Mouse (Mus musculus): ENCODE data around the gene Ucp2. TPM values are rescaled to one million over a fixed set of nuclear protein-coding genes. Genes with fewer than 3 reads are reported as not detected.

Ucp2 gene
- polyA plus RNA-seq, 1 experiment = 172 TPM

- peaks cover 28% of the 10 kb centered on the region for H3K4me1 ChIP-seq (ENCODE audit: control insufficient read depth, insufficient read depth, low read length)
- H3K36me3 ChIP-seq (ENCODE audit: control insufficient read depth, insufficient read depth, low read length) = no peaks in the 10 kb centered on the region
- H3K27me3 ChIP-seq (replicated peaks; ENCODE audit: control insufficient read depth, insufficient read depth, low read length) = no peaks in the 10 kb centered on the region
- no peak for TF ChIP-seq CTCF (conservative IDR thresholded peaks at IDR 0.05; ENCODE audit: insufficient read depth, insufficient read length, low read depth, low read length)
- DNase-seq = no peak
- no peak overlapping the region for H3K4me3 ChIP-seq (ENCODE audit: insufficient read depth, low read depth, low read length)
- WGBS = 90% methylated on average over 6 of the region's 6 CpGs
- no peak overlapping the region for H3K27ac ChIP-seq (ENCODE audit: insufficient read depth, low read depth, low read length)
Observed at GRCm38 (mm10) chr7:100468761-100469160, 24.4 kb upstream of the Ucp2 start.

GRCm38 (mm10) chr7:100469502-100469901, 23.6 kb upstream of the Ucp2 start:
- WGBS = 96% methylated on average over 1 of the region's 1 CpGs
- Histone ChIP-seq H3K36me3 (ENCODE audit: control insufficient read depth, insufficient read depth, low read length) (no peaks in the 10 kb centered on the region), H3K4me3 (ENCODE audit: insufficient read depth, low read depth, low read length) (no peak overlapping the region), H3K27me3 (replicated peaks; ENCODE audit: control insufficient read depth, insufficient read depth, low read length) (no peaks in the 10 kb centered on the region), H3K4me1 (ENCODE audit: control insufficient read depth, insufficient read depth, low read length) (peaks cover 29% of the 10 kb centered on the region; the same call in 1 of the 2 replicates), H3K27ac (ENCODE audit: insufficient read depth, low read depth, low read length) (no peak overlapping the region)
- no peak for TF ChIP-seq POLR2A (IDR thresholded peaks at IDR 0.05; ENCODE audit: low read depth, low read length)
- no peak for TF ChIP-seq CTCF (conservative IDR thresholded peaks at IDR 0.05; ENCODE audit: insufficient read depth, insufficient read length, low read depth, low read length)
- DNase-seq = no peak

GRCm38 (mm10) chr7:100470796-100471406, 22.2 kb upstream of the Ucp2 start:
- Histone ChIP-seq H3K4me3 (ENCODE audit: insufficient read depth, low read depth, low read length) (no peak overlapping the region), H3K36me3 (ENCODE audit: control insufficient read depth, insufficient read depth, low read length) (no peaks in the 10 kb centered on the region), H3K4me1 (ENCODE audit: control insufficient read depth, insufficient read depth, low read length) (peaks cover 23% of the 10 kb centered on the region; the same call in 1 of the 2 replicates), H3K27ac (ENCODE audit: insufficient read depth, low read depth, low read length) (no peak overlapping the region), H3K27me3 (replicated peaks; ENCODE audit: control insufficient read depth, insufficient read depth, low read length) (no peaks in the 10 kb centered on the region)
- TF ChIP-seq CTCF (conservative IDR thresholded peaks at IDR 0.05; ENCODE audit: insufficient read depth, insufficient read length, low read depth, low read length) (no peak), POLR2A (IDR thresholded peaks at IDR 0.05; ENCODE audit: low read depth, low read length) (no peak)
- WGBS = 93% methylated on average over 11 of the region's 11 CpGs
- no peak for DNase-seq

GRCm38 (mm10) chr7:100471407-100471797, 21.7 kb upstream of the Ucp2 start:
- Histone ChIP-seq H3K4me1 (ENCODE audit: control insufficient read depth, insufficient read depth, low read length) (peaks cover 19% of the 10 kb centered on the region; the same call in 1 of the 2 replicates), H3K36me3 (ENCODE audit: control insufficient read depth, insufficient read depth, low read length) (no peaks in the 10 kb centered on the region), H3K27ac (ENCODE audit: insufficient read depth, low read depth, low read length) (no peak overlapping the region), H3K27me3 (replicated peaks; ENCODE audit: control insufficient read depth, insufficient read depth, low read length) (no peaks in the 10 kb centered on the region), H3K4me3 (ENCODE audit: insufficient read depth, low read depth, low read length) (no peak overlapping the region)
- no peak for DNase-seq
- TF ChIP-seq POLR2A (IDR thresholded peaks at IDR 0.05; ENCODE audit: low read depth, low read length) (no peak), CTCF (conservative IDR thresholded peaks at IDR 0.05; ENCODE audit: insufficient read depth, insufficient read length, low read depth, low read length) (no peak)
- WGBS = 83% methylated on average over 1 of the region's 1 CpGs

- no peaks in the 10 kb centered on the region for H3K36me3 ChIP-seq (ENCODE audit: control insufficient read depth, insufficient read depth, low read length)
- no peak for DNase-seq
- H3K4me3 ChIP-seq (ENCODE audit: insufficient read depth, low read depth, low read length) = no peak within 1 kb of the TSS
- H3K27ac ChIP-seq (ENCODE audit: insufficient read depth, low read depth, low read length) = no peak within 1 kb of the TSS
- no peak for TF ChIP-seq POLR2A (IDR thresholded peaks at IDR 0.05; ENCODE audit: low read depth, low read length)
- no peak for TF ChIP-seq CTCF (conservative IDR thresholded peaks at IDR 0.05; ENCODE audit: insufficient read depth, insufficient read length, low read depth, low read length)
- peaks cover 13% of the 10 kb centered on the region; the same call in 1 of the 2 replicates for H3K4me1 ChIP-seq (ENCODE audit: control insufficient read depth, insufficient read depth, low read length)
- WGBS = 76% methylated on average over 6 of the region's 6 CpGs
- no peaks in the 10 kb centered on the region for H3K27me3 ChIP-seq (replicated peaks; ENCODE audit: control insufficient read depth, insufficient read depth, low read length)
Observed at GRCm38 (mm10) chr7:100472777-100473176, 20.4 kb upstream of the Ucp2 start, which contains the start of gene Ucp3. Gene Ucp3, plus strand, starts transcription at chr7:100472990.

- 50% methylated on average over 9 of the region's 9 CpGs for WGBS
- H3K4me3 ChIP-seq (ENCODE audit: insufficient read depth, low read depth, low read length) = no peak overlapping the region
- no peaks in the 10 kb centered on the region for H3K36me3 ChIP-seq (ENCODE audit: control insufficient read depth, insufficient read depth, low read length)
- H3K4me1 ChIP-seq (ENCODE audit: control insufficient read depth, insufficient read depth, low read length) = peaks cover 13% of the 10 kb centered on the region; the same call in 1 of the 2 replicates
- H3K27ac ChIP-seq (ENCODE audit: insufficient read depth, low read depth, low read length) = no peak overlapping the region
- TF ChIP-seq POLR2A (IDR thresholded peaks at IDR 0.05; ENCODE audit: low read depth, low read length) = no peak
- TF ChIP-seq CTCF (conservative IDR thresholded peaks at IDR 0.05; ENCODE audit: insufficient read depth, insufficient read length, low read depth, low read length) = no peak
- no peaks in the 10 kb centered on the region for H3K27me3 ChIP-seq (replicated peaks; ENCODE audit: control insufficient read depth, insufficient read depth, low read length)
- no peak for DNase-seq
Observed at GRCm38 (mm10) chr7:100473846-100474454, 19.2 kb upstream of the Ucp2 start.

GRCm38 (mm10) chr7:100474680-100475079, 18.5 kb upstream of the Ucp2 start:
- H3K27ac ChIP-seq (ENCODE audit: insufficient read depth, low read depth, low read length) = peak overlapping the region; percentile 74; the same call in 1 of the 2 replicates

More at GRCm38 (mm10) chr7:100474680-100475079, 18.5 kb upstream of the Ucp2 start:
- DNase-seq = peak; percentile 83
- no peak for TF ChIP-seq POLR2A (IDR thresholded peaks at IDR 0.05; ENCODE audit: low read depth, low read length)
- no peak for TF ChIP-seq CTCF (conservative IDR thresholded peaks at IDR 0.05; ENCODE audit: insufficient read depth, insufficient read length, low read depth, low read length)
- no peaks in the 10 kb centered on the region for H3K27me3 ChIP-seq (replicated peaks; ENCODE audit: control insufficient read depth, insufficient read depth, low read length)
- peaks cover 15% of the 10 kb centered on the region; the same call in 1 of the 2 replicates for H3K4me1 ChIP-seq (ENCODE audit: control insufficient read depth, insufficient read depth, low read length)
- no peaks in the 10 kb centered on the region for H3K36me3 ChIP-seq (ENCODE audit: control insufficient read depth, insufficient read depth, low read length)
- WGBS = 23% methylated on average over 1 of the region's 1 CpGs
- H3K4me3 ChIP-seq (ENCODE audit: insufficient read depth, low read depth, low read length) = no peak overlapping the region
